Mouse (Mus musculus): ENCODE measurements around the gene Six3. TPM values are rescaled to one million over a fixed set of nuclear protein-coding genes. Genes with fewer than 3 reads are reported as not detected.

Six3 gene
- total RNA-seq, 4 experiments from 2014 or later, result 0.20 to 0.25 TPM; not detected in 2

Other genes with a start within 250 kb of the Six3 start
- under 1 TPM in 2 of 4 experiments, not detected in 2; 0.29 to 0.36 TPM for gene Six2, start 74.7 kb downstream of the Six3 start, total RNA-seq (2022)